Mouse (Mus musculus) ovary, postnatal 36 days (tissue): ENCODE measurements around the gene St3gal5.
A peak's percentile ranks its signal among the peaks of the same experiment; 100 is the strongest.
"Not testable (repeated sequence)": the region's sequence is repeated elsewhere in the genome, so short reads cannot be mapped to it uniquely, and the experiment has no call there.

ENCODE experiments used
- DNase-seq: peaks from one replicate; pipeline ENCODE4 v3.0.0; 2022; ENCODE audit warnings: low spot score, mixed read lengths

St3gal5 gene

GRCm38 (mm10) chr6:72097181-72097995 is at the start of gene St3gal5:
Gene St3gal5 (plus strand): TSS chr6:72097592.
- peak; percentile 95 for DNase-seq

DNA sequence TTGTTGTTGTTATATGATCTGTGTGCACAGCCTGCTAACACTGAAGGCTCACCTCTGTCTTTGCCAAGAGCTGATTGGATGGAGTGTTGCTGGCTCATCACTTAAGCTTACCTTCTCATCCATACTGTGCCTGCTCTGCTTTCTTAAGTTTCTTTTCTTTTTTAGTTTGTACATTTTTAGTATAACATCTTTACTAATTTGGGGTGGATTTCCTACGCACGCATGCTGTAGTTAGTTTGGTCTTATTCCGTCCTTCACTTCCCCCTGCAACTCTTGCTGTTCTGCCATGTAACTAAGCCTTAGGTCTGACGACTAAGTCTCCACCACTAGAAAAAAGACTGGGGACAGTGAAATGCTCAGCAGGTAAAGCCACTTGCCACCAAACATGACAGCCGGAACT is 48.7 kb upstream of the St3gal5 start:
- DNase-seq, result no peak

DNA sequence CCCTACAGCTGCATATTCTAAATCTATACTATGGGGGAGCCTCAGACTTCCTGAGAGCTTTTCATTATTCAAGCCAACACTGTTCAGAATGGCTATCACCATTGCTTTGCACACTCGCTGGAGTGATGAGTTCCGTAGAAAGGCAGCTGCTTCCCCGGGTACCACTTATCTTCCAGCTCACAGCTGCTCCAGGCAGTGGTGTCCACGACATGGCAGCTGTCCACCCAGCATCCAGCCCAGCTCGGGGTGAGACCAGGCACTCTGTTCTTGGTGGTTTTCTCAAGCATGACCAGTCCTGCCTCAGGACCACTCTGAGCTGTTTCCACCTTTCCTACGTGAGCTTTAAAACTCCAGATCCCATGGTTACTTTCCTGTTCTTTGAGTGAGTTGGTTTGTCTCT is 47.5 kb upstream of the St3gal5 start:
- no peak for DNase-seq

DNA sequence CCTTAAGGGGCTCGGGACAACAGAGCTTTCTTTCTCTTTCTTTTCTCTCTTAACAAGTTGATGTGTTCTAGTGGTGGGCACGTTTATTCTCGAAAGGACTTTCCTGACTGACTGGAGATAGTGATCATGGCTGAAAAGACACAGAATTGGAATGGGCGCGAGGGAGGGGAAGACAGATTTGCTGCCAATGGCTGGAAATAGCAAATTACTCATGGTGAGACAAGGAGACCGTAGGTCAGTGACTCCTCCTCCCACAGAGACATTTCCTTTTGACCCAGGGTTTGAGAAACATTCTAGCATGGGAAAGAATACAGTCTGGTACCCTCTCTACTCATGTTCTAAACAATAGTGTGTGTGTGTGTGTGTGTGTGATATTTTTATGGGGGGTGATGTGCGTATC is 46.6 kb upstream of the St3gal5 start:
- DNase-seq, result no peak

DNA sequence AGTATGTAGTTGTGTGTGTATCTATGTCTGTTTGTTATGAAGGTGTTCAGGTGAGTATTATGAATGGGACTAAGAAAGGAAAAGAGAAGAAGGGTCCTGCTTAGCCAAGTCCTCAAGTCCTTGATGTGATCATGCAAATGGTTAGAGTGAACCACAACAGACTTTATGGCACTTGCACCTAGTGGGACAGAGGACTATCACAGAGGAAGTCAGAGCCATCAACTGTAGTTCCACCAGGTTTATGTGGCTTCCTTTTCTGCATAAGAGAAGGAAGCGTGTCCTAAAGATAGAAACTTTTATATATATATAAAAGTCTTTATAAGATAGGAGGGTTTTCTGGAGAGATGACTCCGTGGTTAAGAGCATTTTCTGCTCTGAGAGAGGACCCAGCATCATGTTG is 46.1 kb upstream of the St3gal5 start:
- no peak for DNase-seq

GRCm38 (mm10) chr6:72051757-72052156 is 45.6 kb upstream of the St3gal5 start:
- no peak for DNase-seq

DNA sequence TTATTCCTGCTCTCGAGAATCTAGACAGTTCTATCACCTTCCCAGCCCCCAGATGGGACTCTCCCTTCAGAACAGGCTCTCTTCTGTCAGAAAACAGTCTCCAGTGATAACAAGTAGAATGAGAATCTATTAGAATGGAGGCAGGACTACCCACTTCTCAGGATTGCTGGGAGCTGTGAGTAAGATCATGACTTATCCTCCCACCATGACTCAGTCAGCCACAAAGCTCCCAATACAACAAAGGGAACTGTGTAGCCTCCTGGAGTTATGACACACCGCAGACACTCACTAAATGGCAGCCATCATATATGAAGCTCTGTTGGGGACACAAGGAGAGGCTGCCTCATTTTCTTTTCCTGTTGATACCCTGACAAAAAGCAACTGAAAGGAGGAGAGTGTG is 40.8 kb upstream of the St3gal5 start:
- no peak for DNase-seq

GRCm38 (mm10) chr6:72058398-72058889 is 38.9 kb upstream of the St3gal5 start:
- DNase-seq, result no peak

DNA sequence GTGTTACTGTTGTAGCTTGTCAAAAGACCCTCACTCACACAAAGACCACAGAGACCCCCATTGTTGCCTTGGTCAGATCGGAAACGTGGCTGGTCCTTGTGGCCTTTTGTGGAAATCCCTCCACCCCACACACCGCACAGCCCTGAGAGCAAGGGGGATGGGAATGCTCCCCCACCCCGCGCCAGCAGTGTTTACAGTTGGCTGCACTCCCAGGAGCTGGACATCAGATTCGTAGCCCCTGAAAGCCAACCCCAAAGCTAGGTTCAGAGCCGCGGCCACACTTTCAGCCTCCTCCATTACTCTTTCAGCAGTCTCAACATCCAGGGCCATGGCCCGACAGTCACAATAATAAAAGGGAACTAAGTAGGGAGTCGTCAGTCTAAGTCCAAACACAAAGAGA is 36.7 kb upstream of the St3gal5 start:
- DNase-seq, result not testable (repeated sequence)

- DNase-seq, result no peak
Observed at GRCm38 (mm10) chr6:72063718-72064117, 33.7 kb upstream of the St3gal5 start.

GRCm38 (mm10) chr6:72065988-72066387 is 31.4 kb upstream of the St3gal5 start:
- no peak for DNase-seq

DNA sequence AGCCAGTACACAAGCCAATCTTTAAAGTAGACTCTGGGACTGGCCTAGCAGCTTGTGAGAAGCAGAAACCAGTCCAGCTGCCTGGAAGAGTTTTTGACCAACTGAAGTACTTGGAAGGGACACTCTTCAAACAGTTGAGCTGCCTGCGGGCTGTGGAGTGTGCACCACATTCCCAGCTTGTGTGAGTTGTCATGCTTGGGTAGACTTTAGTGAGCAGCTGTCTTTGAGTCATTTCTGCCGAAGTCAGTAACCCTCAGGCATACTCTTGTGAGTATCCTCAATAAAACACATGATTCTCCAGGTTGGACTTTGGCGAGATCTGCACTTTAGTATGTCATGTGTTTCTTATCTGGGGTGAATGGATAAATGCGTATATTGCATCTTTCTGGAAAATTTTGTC is 29.0 kb upstream of the St3gal5 start:
- no peak for DNase-seq

DNA sequence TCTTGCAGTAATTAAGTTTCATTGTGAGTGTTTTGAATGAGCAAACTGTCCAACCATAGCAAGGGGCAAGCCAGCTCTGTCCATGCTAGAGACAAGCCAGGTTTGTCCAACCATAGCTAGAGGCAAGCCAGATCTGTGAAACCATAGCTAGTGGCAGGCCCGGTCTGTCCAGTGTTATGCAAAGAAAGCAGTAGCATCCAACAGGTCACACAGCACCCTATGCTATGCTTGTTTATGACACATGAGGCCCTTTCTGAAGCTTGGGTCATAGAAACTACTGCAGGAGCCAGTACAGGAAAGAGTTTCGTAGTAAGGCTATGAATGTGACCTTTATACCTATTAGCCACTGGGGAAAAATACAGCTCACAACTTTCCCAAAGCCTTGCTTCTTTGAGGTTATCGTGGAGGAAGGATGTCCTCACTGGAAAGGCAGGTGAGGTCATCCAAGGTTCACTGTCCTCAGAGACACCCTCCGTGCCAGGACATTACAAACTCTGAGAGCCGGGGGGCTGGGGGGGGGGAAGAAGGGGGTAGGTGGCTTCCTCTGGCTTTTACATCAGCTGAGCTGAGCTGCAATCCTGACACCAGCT is 26.0 kb upstream of the St3gal5 start:
- no peak for DNase-seq

- DNase-seq, result no peak
Observed at GRCm38 (mm10) chr6:72073781-72074180, 23.6 kb upstream of the St3gal5 start.

DNA sequence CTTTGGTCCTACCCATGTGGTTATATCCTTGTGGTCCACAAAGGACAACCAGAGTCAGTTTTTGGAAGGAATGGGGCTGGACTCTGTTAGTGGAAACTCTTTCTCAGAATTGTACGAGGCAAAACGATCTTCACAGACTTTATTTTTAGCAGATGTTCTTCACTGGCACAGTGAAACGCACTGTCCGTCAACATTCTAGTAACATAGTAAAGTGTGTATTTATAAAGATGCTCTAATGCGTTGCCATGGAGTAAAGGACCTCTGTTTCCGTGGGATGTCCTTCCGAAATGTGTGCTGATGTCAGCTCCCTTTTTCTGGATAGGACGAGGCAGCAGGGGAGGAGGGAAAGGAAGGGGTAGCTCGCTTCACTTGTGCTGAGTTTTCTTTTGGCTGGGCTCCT is 20.9 kb upstream of the St3gal5 start:
- DNase-seq, result no peak

DNA sequence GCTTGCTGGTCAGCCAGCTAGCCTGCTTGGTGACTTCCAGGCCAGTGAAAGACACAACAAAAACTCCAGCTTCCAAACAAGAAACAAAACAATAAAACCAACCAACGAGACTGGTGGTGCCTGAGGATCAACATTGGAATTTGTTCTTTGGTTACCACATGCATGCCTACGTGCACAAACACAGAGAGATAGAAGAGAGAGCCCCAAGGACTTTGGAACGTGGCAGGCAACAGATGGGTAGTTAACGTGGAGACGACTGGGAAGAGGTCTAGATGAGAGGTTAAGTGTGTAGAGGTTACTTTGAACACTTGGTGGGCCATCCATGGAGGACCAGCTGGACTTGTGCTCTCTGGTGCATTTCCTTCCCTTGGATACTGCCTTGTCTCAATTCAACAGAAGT is 19.2 kb upstream of the St3gal5 start:
- DNase-seq, result no peak

GRCm38 (mm10) chr6:72081318-72082024 is 15.9 kb upstream of the St3gal5 start:
- no peak for DNase-seq

- no peak for DNase-seq
Observed at GRCm38 (mm10) chr6:72087402-72087801, 10.0 kb upstream of the St3gal5 start.

- no peak for DNase-seq
Observed at GRCm38 (mm10) chr6:72089865-72090264, 7.5 kb upstream of the St3gal5 start.

DNA sequence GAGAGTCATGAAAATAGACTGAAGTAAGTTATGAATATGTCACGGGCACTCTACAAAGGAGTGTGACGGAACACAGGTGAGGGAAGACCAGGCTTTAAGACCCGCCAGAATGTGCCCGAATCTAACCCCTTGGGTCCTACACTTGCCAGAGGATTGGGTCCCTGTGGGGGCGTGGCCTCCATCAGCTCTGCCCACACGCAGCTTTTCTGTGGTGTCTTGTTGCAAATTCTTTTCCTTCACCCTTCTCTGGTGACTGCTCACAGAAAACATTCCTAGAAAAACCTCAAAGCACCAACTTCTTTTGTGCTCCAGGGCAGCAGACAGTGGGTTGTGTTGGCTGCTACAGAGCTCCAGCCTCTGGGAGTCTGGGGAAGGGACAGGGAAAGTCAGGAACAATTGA is 6.4 kb upstream of the St3gal5 start:
- no peak for DNase-seq

DNA sequence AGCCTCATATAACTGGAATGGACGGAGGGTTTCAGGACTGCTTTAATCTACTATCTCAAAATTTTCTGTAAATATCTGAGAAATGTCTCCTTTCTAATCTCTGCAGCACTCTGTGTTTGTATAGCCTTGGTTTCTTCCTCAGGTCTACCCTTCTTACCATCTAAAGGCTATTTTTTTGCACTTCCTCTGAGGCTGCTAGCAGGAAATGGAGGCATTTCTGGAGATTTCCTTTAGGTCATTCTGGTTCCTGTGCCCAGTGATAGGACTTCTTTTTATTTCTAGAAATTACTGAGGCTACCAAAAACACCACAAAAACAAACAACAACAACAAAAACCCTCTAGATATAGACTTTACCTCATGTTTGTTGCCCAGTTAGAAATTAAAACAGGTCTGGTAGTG is 4.3 kb upstream of the St3gal5 start:
- no peak for DNase-seq

GRCm38 (mm10) chr6:72096217-72096616 is 1.2 kb upstream of the St3gal5 start:
- no peak for DNase-seq

- no peak for DNase-seq
Observed at GRCm38 (mm10) chr6:72096669-72097068, 723 bp upstream of the St3gal5 start.
